Mouse (Mus musculus): Measurements from ENCODE around the gene Eno1. TPM values are rescaled to one million over a fixed set of nuclear protein-coding genes. Genes with fewer than 3 reads are reported as not detected.

The Eno1 gene
- total and polyA plus RNA-seq, 2 experiments = 283 to 392 TPM

GRCm38 (mm10) chr4:150291900-150292299 is 55.4 kb downstream of the Eno1 start:
- Histone ChIP-seq H3K27ac (replicated peaks; ENCODE audit: insufficient read depth, low read depth, low read length) (no peak overlapping the region), H3K36me3 (ENCODE audit: control insufficient read depth, insufficient read depth, low read length) (no peaks in the 10 kb centered on the region), H3K4me1 (ENCODE audit: control insufficient read depth, insufficient read depth, low read length) (peaks cover 3% of the 10 kb centered on the region; the same call in 1 of the 2 replicates), H3K79me2 (ENCODE audit: control insufficient read depth, insufficient read depth, low read length) (peaks cover 41% of the 10 kb centered on the region), H3K27me3 (ENCODE audit: control insufficient read depth, insufficient read depth, low read length) (no peaks in the 10 kb centered on the region), H3K4me3 (ENCODE audit: insufficient read depth, low read depth, low read length) (no peak overlapping the region), H3K9ac (ENCODE audit: low read depth, low read length) (no peak overlapping the region)
- DNase-seq (ENCODE audit: extremely low read depth, low read depth, low spot score) = no peak
- peak; percentile 18; the same call in 1 of the 2 replicates for TF ChIP-seq CTCF (IDR thresholded peaks at IDR 0.05; ENCODE audit: low read depth, low read length)
- TF ChIP-seq POLR2A (IDR thresholded peaks at IDR 0.05; ENCODE audit: extremely low read depth, insufficient read depth, low read length) = no peak
- 92% methylated on average over 3 of the region's 3 CpGs for WGBS

DNA sequence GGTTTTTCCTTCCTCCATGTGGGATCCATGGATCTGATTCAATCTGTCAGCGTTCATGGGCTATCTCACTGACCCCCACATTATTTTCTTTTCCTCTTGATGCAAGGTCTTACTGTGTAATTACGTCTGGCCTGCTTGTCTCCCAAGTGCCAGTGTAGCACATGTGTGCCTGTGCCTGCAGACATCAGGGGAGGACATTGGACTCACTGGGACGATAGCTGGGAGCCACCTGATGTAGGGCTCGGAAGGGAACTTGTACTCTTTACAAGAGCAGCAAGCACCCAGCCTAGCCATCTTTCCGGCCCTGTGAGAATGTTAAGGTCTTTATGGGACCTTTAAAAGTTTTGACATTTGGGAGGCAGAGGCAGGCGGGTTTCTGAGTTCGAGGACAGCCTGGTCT is 58.3 kb downstream of the Eno1 start:
- Histone ChIP-seq H3K4me3 (ENCODE audit: insufficient read depth, low read depth, low read length) (no peak overlapping the region), H3K4me1 (ENCODE audit: control insufficient read depth, insufficient read depth, low read length) (peaks cover 2% of the 10 kb centered on the region; the same call in 1 of the 2 replicates), H3K27me3 (ENCODE audit: control insufficient read depth, insufficient read depth, low read length) (no peaks in the 10 kb centered on the region), H3K27ac (replicated peaks; ENCODE audit: insufficient read depth, low read depth, low read length) (no peak overlapping the region), H3K9ac (ENCODE audit: low read depth, low read length) (no peak overlapping the region), H3K79me2 (ENCODE audit: control insufficient read depth, insufficient read depth, low read length) (peaks cover 40% of the 10 kb centered on the region), H3K36me3 (ENCODE audit: control insufficient read depth, insufficient read depth, low read length) (no peaks in the 10 kb centered on the region)
- 79% methylated on average over 7 of the region's 7 CpGs for WGBS
- DNase-seq (ENCODE audit: extremely low read depth, low read depth, low spot score) = peak; percentile 50
- no peak for TF ChIP-seq POLR2A (IDR thresholded peaks at IDR 0.05; ENCODE audit: extremely low read depth, insufficient read depth, low read length)
- no peak for TF ChIP-seq CTCF (IDR thresholded peaks at IDR 0.05; ENCODE audit: low read depth, low read length)

DNA sequence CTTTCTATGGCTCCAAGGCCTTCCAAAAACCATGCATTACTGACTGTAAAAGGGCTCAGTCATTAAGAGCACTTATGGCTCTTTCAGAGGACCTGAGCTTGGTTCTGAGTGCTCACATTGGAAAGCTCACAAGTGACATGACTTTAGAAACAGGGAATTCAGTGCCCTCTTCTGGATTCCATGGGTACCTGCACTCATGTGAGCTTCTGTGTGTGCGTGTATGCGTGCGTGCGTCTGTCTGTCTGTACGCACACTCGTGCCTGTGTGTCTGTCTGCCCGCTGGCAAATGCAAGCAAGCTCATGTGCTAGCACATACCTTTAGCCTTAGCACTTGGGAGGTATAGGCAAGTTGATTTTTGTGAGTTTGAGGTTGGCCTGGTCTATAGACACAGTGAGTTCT is 59.4 kb downstream of the Eno1 start:
- no peak overlapping the region for H3K27ac ChIP-seq (replicated peaks; ENCODE audit: insufficient read depth, low read depth, low read length)
- no peak overlapping the region for H3K4me3 ChIP-seq (ENCODE audit: insufficient read depth, low read depth, low read length)
- H3K27me3 ChIP-seq (ENCODE audit: control insufficient read depth, insufficient read depth, low read length) = no peaks in the 10 kb centered on the region
- H3K36me3 ChIP-seq (ENCODE audit: control insufficient read depth, insufficient read depth, low read length) = no peaks in the 10 kb centered on the region
- no peak overlapping the region for H3K9ac ChIP-seq (ENCODE audit: low read depth, low read length)
- peaks cover 2% of the 10 kb centered on the region; the same call in 1 of the 2 replicates for H3K4me1 ChIP-seq (ENCODE audit: control insufficient read depth, insufficient read depth, low read length)
- peaks cover 36% of the 10 kb centered on the region for H3K79me2 ChIP-seq (ENCODE audit: control insufficient read depth, insufficient read depth, low read length)
- peak; percentile 46 for DNase-seq (ENCODE audit: extremely low read depth, low read depth, low spot score)
- TF ChIP-seq POLR2A (IDR thresholded peaks at IDR 0.05; ENCODE audit: extremely low read depth, insufficient read depth, low read length) (no peak), CTCF (IDR thresholded peaks at IDR 0.05; ENCODE audit: low read depth, low read length) (peak; percentile 49; the same call in 1 of the 2 replicates)
- 95% methylated on average over 7 of the region's 7 CpGs for WGBS

Other genes starting within 250 kb of the Eno1 start
- 121 and 187 TPM in 2 replicates for gene H6pd, start 227.7 kb upstream of the Eno1 start, total RNA-seq (2014; rRNA removed)
- 183 and 205 TPM in 2 replicates for gene H6pd, start 227.7 kb upstream of the Eno1 start, polyA plus RNA-seq (2012; rRNA removed)
- gene Gpr157, start 149.4 kb upstream of the Eno1 start, total RNA-seq (2014; rRNA removed) = 1.6 and 2.0 TPM in 2 replicates
- 1.4 and 2.0 TPM in 2 replicates for gene Gpr157, start 149.4 kb upstream of the Eno1 start, polyA plus RNA-seq (2012; rRNA removed)
- gene Slc2a5, start 117.4 kb upstream of the Eno1 start, total RNA-seq (2014; rRNA removed) = 7.8 and 8.0 TPM in 2 replicates
- gene Slc2a5, start 117.4 kb upstream of the Eno1 start, polyA plus RNA-seq (2012; rRNA removed) = 2.9 and 3.3 TPM in 2 replicates
- gene Slc2a7, start 87.7 kb upstream of the Eno1 start, total RNA-seq (2014; rRNA removed) = not detected in 2 replicates
- gene Slc2a7, start 87.7 kb upstream of the Eno1 start, polyA plus RNA-seq (2012; rRNA removed) = not detected in 2 replicates
- gene Car6, start 35.4 kb upstream of the Eno1 start, total RNA-seq (2014; rRNA removed) = not detected in 2 replicates
- not detected in 2 replicates for gene Car6, start 35.4 kb upstream of the Eno1 start, polyA plus RNA-seq (2012; rRNA removed)
- gene Rere, start 44.9 kb downstream of the Eno1 start, total RNA-seq (2014; rRNA removed) = 10.0 and 10.7 TPM in 2 replicates
- 5.8 and 8.8 TPM in 2 replicates for gene Rere, start 44.9 kb downstream of the Eno1 start, polyA plus RNA-seq (2012; rRNA removed)

Measured in liver, adult 2 months (tissue).